Mouse (Mus musculus) left cerebral cortex, adult 9 months (tissue): Measurements from ENCODE around the gene Il27.
"Not testable (repeated sequence)": the region's sequence is repeated elsewhere in the genome, so short reads cannot be mapped to it uniquely, and the experiment has no call there.

ENCODE experiments used
- DNase-seq, 2 experiments: peaks; one replicate each; pipeline ENCODE4 v3.0.0; 2022; ENCODE audit warnings: low spot score in 2 of 2

The Il27 gene

GRCm38 (mm10) chr7:126594862-126595561, at the start of gene Il27:
TSS of gene Il27 (minus strand) at chr7:126594941.
- DNase-seq: no peak

GRCm38 (mm10) chr7:126644345-126644744, 49.6 kb upstream of the Il27 start:
- no peak for DNase-seq

- not testable (repeated sequence) for DNase-seq
Observed at GRCm38 (mm10) chr7:126643244-126643617, 48.5 kb upstream of the Il27 start.

- DNase-seq: no peak
Observed at GRCm38 (mm10) chr7:126642545-126643243, 48.0 kb upstream of the Il27 start.

GRCm38 (mm10) chr7:126636733-126637520, 42.2 kb upstream of the Il27 start:
- peak in 1 of 2 experiments; percentile 15 for DNase-seq

- DNase-seq: no peak
Observed at GRCm38 (mm10) chr7:126635375-126635774, 40.6 kb upstream of the Il27 start.

GRCm38 (mm10) chr7:126632478-126632877, 37.7 kb upstream of the Il27 start:
- no peak for DNase-seq

GRCm38 (mm10) chr7:126630824-126631518, 36.2 kb upstream of the Il27 start, which contains the start of gene Nupr1:
TSS of gene Nupr1 (minus strand) at chr7:126630861.
- DNase-seq: no peak

- no peak for DNase-seq
Observed at GRCm38 (mm10) chr7:126629915-126630314, 35.2 kb upstream of the Il27 start.

GRCm38 (mm10) chr7:126628111-126628510, 33.4 kb upstream of the Il27 start:
- DNase-seq: no peak

- DNase-seq: no peak
Observed at GRCm38 (mm10) chr7:126625807-126626600, 31.3 kb upstream of the Il27 start.

GRCm38 (mm10) chr7:126625369-126625768, 30.6 kb upstream of the Il27 start:
- peak in 1 of 2 experiments; percentile 52 for DNase-seq

- no peak for DNase-seq
Observed at GRCm38 (mm10) chr7:126624774-126625173, 30.0 kb upstream of the Il27 start.

GRCm38 (mm10) chr7:126623381-126623780, 28.6 kb upstream of the Il27 start:
- no peak for DNase-seq

GRCm38 (mm10) chr7:126621452-126622359, 27.0 kb upstream of the Il27 start:
- DNase-seq: no peak

GRCm38 (mm10) chr7:126619559-126620275, 25.0 kb upstream of the Il27 start:
- DNase-seq: no peak

- DNase-seq: no peak
Observed at GRCm38 (mm10) chr7:126616707-126617106, 22.0 kb upstream of the Il27 start.

- no peak for DNase-seq
Observed at GRCm38 (mm10) chr7:126612736-126613135, 18.0 kb upstream of the Il27 start.

- DNase-seq: no peak
Observed at GRCm38 (mm10) chr7:126607796-126608195, 13.1 kb upstream of the Il27 start.
